Mouse (Mus musculus): Measurements from ENCODE around the gene Tjp2.

GRCm38 (mm10) chr19:24243340-24243739 lies 18.5 kb upstream of the Tjp2 start:
- TF ChIP-seq POLR2A (IDR thresholded peaks at IDR 0.05; ENCODE audit: extremely low read depth, insufficient read depth, low read length) (no peak), CTCF (IDR thresholded peaks at IDR 0.05; ENCODE audit: low read depth, low read length) (no peak)

All from liver, adult 2 months (tissue).